Mouse (Mus musculus) spleen, postnatal 14 days (tissue): Measurements from ENCODE around the gene Adamts14.

Experiments
- DNase-seq, 2 experiments: peaks; one replicate each; pipeline ENCODE4 v3.0.0; 2021 to 2022; ENCODE audit warnings: low spot score in 2 of 2

Adamts14 gene

DNA sequence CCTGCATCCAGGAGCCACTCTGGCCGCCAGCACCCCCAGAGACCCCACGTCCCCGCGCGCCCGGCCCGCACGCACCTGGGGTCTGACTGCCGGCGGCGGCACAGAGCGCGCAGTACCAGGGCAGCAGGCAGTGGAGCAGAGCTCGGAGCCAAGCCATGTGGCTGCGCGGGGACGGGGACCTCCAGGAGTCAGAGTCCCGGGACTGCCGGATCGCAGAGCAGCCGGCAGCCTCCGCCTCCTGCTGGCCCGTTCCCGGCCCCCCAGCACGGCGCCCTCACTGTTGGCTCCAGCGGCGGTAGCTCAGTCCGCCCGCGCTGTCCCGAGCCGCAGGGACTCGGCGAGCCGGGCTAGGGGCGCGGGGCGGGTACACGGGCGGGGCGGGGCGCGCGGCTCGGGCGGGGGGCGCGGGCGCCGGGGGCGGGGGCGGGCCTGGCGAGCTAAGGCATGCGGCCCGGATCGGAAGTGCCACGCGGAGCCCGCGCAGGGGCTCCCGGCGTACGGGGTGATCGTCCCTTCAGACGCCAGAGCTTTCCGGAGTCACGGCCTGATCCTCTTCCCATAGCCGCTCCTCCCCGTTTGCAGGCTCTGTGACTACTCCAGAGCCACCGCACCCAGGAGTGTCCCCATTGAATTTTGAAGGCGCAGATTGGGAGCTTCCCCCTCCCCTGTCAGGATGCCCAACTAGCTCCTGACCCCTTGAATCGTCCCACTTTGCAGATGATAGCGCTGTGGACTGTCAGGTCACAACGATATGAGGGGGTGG is at the start of gene Adamts14:
Adamts14 (minus strand) TSS at position 358 of the 763 bp plus-strand sequence.
- DNase-seq: no peak

DNA sequence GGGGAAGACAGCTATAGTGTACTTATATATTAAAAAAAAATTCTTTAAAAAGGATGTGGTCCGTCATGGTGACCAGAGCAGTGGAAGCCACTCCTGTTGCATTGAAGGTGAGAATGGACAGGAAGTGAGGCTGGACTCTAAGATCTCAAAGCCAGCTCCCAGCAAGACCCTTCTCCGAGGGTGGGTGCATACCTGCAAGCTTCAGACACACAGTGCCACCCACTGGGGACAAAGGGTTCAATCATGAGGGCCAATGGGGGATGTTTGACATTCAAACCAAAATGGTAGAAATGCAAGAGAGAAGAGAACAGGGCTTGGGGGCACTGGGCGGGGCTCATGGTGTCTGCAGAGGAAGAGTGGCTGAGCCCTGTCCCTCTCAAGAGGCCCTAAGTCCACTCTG is 45.3 kb upstream of the Adamts14 start:
- no peak for DNase-seq

DNA sequence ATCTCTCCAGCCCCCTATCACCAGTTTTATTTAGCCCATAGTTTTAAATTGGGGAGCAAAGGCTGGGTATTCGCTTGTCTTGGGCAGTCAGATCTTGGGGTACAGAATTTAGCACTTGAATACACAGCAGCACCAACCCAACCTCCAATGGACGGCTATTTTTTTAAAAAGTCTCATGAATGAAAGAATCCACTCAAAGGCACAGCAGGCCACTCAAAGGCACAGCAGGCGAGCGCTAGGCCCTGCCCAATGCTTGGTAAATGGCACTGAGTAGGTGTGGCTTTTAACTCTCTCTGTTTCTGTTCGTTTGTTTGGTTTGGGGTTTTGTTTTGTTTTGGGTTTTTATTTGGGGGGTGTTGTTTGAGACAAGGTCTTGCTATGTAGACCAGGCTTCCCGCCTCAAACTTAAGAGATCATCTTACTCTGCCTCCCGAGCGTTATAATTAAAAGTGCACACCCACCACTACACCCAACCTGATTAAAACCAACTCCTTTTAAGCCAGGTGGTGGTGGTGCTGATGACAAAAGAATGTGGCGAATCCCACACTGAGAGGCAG is 42.2 kb upstream of the Adamts14 start:
- DNase-seq: no peak

DNA sequence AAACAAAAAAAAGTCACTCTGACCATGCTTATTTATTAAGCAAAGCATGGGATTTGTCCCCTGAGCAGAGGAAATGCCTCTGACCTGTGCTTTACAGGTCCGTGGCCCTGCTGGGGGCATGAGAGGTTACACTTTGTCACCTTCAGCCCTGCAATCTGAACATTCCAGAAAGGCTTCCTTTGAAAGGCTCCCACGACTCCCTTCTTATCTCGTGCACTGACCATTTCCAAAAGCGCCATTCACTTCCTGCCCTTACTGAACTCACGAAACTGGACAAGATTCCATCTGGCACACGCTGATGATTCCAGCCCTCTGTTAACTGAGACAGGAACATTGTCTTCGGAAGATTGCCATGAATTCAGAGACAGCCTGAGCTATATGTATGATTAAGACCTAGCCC is 40.5 kb upstream of the Adamts14 start:
- no peak for DNase-seq

DNA sequence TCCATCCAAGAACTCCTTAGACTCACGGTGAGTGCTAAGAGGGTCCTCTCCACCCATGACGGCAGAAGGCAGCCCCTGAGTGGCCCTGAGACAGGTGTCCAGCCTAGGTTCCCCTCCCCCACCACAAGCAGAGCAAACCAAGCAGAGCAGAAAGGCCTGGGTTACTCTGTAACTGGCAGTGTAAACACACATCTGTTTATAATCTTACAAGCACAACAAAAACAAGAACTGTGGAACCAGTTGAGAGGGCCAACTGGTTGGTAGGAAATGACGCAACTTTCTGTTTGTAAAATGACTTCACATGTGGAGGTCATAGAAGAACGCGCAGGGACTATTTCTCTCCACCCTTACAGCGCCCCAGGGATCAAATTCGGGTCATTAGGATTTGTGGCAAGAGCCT is 39.5 kb upstream of the Adamts14 start:
- no peak for DNase-seq

DNA sequence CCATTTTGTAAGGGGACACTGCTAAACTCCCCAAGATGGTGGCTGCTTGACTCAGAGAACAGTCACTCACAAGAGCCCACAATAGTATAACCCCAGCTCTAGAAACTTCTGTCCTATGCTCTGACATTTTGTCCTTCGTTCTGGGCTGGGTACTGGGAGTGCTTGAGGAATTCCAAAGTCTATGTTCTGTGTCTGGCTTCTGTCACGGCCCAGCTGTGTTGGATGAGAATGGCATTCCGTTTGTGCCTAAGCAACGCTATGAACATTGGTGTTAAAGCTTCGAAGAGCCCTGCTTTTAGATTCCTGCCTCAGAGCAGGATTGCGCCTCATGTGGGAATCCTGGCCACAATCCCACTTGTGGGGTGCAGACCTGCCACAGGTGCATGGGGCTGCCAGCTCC is 38.9 kb upstream of the Adamts14 start:
- no peak for DNase-seq

DNA sequence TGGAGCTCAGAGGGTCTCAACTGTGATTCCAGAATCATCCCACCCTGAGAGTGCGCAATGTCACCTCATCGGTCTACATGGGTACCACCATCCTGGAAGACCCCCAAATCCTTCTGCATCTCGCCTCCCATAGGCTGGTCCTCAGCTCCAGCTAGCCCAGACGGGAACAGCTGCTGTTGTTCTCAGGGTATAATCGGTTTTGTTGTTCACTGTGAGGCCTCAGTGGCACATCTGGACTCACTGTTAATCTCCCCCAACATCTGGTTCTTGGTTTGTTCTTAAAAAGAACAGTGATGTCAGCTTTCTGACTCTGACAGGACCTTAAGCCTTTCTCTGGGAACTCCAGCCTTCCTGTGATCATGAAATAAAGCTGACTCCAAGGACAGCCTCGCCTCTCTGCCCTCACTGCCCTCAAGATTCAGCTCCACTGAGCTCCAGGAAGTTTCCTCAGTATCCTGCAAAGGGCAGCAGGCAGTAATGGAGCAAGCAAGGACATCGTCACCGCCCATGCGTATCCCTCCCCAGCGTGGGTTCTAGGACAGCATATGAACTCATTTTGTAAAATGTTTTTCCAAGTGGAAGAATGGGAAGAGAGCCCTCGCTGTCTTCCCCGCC is 35.6 kb upstream of the Adamts14 start:
- DNase-seq: no peak

DNA sequence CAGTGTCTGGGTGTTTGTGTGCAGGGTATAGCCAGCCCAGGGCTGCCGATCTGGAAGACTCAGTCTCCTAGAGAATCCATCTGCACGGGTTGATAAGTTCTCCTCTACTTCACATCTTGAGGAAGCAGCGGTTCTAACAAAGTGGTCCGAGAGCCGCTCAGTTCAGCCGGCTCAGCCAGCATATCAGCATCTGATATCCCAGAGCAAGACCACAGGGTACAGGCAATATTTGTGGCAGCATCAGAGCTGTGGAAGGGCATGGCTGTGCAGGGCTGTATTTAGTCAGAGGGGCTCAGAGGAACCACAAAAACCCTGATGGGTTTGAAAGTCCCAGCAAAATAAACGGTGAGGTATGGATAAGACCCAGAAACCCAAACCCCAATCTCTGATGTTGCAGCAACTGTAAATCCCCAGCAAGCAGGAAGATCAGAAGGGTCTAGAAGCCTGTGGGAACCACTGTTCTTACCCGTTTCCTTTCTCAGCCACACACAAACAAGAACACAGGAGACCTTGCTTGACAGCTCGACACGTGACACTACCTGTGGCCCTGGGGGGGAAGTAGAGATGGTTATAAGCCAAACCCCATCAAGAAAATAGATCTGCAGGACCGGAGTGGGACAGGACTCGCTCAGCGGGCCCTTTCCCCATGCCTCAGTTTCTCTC is 32.8 kb upstream of the Adamts14 start:
- no peak for DNase-seq

DNA sequence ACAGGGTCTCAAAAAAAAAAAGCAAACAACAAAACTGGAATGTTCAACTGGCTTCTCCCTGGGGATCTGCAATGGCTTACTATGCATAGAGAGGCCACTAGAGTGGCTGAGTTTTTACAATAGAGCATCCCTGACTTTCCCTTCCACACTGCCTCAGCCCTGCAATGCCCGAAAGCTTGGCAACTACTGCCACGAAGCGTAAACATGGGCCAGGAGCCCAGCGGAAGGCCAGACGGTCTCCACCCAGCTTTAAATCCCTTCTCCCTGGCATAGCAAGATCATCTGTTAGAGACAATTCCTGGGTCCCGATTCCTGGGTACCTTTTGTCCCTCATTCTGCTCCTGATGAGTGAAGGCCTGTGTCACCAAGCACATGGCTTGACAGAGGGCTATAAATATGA is 30.8 kb upstream of the Adamts14 start:
- no peak for DNase-seq

DNA sequence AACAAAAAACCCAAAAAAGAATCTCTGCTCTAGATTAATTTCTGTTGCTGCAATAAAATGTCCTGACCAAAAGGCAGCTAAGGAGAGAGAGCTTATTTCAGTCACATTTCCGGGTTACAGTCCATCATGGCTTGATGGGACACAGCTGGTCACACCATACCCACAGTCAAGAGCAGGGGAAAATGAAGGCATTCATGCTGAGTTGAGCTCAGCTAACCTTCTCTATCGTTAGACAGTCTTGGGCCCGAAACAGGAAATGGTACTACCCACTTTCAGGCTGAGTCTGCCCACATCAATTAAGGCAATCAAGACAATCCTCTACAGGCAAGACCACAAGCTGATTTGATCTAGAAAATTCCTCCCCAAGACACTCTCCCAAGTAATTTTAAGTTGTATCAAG is 27.8 kb upstream of the Adamts14 start:
- no peak for DNase-seq

DNA sequence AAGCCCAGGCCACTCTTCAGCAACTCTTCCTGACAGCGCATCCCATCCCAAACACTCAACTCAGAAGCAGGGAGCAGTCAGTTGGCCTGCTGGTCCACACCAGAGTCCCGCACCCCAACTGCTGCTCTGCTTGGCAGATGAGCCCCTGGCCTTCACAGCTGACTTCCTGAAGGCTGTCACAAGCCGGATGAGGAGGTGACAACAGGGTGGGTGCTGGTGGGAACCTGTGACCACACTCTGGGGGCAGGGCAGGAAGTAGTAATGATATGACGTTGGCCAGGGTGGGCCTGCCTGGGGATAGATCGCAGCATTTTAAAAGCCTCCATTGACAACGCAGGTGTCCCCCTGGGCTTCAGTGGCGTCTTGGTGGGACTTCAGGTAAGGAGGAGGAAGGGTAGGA is 24.2 kb upstream of the Adamts14 start, which contains the start of gene Prf1:
Prf1 (plus strand) TSS at position 357 of the 400 bp plus-strand sequence.
- DNase-seq: peak in 1 of 2 experiments; percentile 6

DNA sequence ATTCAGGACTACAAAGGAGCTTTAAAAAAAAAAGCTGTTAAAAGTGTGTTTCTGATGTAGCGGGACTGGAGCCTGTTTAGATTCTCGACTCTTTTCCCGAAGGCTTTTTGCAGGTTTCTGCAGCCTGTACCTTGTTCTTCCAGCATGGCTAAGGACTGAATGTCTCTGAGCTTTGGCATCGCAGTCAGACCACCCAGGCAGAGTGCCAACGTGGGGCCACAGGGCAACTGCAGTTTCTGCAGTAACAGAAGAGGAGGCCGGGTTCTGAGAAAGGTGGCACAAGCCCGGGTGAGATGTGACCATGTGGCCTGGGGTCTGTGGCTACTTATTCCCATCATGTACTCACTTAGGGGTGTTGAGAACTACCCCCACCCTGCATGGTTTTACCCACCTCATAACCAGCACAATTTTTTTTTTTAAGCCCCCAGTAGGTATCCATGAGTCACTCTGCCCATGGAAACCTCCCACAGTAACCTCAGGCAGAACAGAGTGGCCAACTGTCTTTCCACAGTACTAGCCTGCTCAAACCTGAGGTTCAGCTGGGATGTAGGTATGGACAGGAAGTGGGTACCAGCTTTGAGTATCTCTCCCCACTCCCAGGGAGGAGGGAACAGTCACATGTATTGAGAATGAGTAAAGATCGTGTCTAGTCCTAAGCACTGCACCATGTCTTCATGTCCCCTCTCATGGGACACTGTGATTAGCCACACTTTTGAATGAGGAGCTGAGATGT is 23.6 kb upstream of the Adamts14 start:
- no peak for DNase-seq

DNA sequence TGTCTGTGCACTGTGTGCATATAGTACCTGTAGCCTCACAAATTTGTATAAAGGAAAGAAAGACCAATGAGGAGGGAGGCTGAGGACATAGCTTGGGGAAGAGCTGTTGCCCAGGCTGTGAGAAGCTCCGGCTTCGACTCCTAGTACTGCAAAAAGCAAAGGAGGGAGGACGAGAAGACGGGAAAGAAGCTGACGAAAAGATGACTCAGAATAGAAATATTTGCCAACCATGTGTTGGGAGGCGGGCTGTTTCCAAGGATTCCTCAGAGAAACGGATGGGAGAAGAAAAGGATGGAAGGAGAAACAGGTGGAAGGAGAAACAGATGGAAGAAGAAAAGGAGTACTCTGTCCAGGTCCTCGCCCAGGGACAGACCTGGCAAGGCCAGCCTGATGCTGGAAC is 21.0 kb upstream of the Adamts14 start:
- no peak for DNase-seq

DNA sequence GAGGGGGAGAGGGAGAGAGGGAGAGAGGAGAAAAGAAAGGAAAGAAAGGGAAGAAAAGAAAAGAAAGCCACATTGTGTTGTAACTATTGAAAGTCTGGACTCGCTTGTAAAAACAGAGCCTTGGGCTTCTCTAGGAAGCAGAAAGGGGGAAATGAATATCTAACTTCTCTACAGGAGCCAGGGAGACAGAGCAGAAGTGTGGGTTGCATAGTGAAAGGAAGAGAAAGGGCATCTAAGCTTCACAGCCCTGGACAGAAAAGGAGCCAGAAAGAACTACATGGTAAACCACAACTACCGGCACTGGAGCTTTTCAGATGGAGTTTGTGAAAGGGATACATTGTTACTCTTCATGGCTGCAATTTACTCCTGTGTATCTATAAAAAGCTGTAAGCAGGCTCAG is 17.2 kb upstream of the Adamts14 start:
- no peak for DNase-seq

DNA sequence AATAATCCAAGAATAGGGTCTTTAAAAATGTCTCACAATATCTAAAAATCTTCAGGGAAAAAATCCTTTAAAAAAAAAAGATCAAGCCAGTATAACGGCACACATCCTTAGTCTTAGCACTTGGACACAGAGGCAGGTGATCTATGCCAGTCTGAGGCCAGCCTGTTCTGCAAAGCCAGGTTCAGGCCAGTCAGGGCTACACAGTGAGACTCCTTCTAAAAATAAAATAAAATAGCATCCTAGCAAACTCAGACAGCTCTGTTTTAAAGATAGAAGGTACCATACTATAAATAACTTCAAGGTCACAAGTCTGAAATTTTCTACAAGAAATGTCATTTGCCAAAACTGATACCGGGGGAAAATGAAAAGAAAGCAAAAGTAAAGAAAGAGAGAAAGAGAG is 16.8 kb upstream of the Adamts14 start:
- DNase-seq: no peak

DNA sequence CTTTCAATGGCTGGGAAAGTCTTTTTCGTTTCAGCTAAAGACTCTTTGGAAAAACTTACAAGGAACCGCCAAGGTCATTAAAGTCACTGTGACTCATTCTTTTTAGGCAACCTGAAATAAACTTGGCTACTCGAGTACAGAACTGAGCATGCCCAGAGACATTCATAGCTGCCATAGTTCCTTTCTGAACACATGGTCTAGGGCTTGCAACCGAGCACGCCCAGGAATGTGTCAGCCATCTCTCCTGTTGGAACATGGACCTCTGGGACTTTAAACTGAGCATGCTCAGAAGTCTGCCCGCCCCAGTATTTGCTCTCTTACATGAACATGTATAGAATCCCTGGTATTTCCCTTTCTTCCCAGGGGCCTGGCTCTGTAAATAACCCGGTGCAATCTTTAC is 13.0 kb upstream of the Adamts14 start:
- no peak for DNase-seq

DNA sequence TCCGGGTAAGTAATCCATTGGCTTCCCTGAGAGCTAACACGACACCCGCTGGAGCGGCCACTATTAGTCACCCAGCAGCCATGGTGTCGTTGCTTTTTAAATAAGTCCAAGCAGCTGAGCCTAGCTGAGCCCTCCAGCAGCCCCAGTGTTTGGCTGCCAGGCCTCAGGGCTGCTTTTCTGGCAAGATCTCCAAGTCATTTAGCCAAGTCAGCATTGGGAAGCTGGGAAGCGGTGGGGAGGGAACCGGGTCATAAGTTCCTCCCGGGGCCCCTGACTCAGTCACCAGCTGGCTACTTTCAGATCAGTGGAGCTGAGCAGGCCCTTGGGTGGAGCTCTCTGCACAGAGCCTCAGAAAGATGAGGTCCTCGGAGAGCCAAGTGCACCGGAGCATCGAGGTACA is 12.0 kb upstream of the Adamts14 start:
- DNase-seq: no peak

DNA sequence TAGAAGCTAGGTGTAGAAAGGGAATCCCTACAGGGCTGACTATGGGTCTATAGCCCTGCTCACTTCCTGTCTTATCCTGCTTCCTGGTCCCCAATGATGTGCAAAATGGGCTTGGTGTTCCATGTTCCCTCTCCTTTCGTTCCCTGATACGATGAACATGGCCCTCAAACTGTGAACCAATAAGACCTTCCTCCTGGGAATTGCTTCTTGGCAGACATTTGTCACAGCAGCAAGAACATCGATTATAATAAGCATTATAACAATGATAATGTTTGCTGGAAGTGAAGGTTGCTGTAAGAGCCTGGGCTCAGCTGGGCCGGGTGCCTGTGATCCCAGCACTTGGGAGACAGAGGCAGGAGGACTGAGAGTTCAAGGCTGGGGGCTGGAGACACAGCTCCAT is 11.1 kb upstream of the Adamts14 start:
- DNase-seq: no peak

DNA sequence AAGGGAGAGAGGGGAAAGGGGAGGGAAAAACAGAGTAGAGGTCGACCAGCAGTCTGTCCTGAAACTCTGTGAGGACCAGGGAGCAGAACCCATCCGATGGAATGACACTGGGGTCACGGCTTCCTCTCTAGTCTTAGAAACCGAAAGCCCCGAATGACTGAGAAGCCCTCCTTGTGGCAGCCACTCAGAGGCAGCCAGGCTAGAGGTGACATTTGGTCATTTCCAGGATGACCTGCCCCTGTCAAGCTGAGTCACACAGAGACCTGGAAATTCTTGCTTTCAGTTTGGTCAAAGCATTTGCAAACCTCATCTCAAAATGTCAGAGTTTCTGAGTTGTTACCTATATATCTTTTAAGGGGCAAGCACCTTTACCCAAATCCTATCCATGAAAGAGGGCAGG is 7.9 kb upstream of the Adamts14 start:
- DNase-seq: no peak

DNA sequence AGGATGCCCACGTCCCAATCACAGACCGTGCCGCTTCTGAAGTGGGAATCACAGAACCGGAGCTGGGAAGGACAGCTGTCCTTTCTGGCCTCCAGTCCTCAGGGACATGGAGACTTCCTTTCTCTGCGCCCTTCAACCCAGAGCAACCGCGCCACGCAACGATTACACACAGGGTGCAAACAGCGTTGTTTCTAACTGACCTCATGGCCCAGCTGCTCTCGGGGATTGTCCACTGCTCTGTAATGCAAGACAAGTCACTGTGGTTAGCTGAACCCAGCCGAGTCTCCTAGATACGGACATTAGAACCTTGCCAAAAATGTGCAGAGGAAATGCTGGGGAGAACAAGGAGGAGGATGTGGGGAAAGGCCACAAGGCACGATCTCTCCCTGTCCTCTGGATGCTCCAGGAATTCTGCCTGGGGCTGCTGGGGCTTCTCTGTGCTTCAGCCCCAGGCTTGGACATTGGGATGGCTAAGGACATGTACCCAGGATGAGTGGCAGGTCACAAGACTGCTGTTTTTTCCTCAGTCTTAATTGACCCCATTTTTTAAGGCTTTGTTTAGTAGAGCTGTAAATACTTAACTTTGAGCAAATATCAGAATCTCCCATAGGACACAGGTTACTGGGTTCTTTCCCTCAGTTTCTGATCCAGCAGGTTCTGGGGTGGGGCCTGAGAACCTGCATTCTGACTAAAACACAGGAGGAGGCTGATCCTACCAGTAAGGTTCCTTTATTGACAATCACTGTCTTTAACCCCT is 4.9 kb upstream of the Adamts14 start:
- no peak for DNase-seq

DNA sequence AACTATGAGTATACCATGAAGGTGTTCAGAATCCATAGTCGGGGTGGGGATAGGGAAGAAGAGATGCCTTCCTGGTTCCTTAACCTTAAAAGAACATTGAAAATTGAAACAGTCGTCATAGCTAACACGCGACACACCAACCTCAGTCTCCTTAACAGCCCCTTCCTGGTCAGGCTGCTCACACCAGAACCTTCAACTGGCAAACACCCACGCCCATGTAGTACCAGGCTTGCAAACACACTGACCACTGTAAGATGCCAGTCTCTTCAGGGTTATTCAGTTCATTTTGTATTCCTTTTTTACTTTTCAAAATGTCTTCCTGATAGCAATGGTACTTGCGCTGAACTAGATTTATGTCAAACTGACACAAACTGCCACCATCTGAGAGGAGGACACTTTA is 3.8 kb upstream of the Adamts14 start:
- no peak for DNase-seq
